Mouse (Mus musculus) C2C12 (cell line): ENCODE data around the gene Tmem132a. TPM values are rescaled to one million over a fixed set of nuclear protein-coding genes. Genes with fewer than 3 reads are reported as not detected.

ENCODE experiments used
- H3K27me3 ChIP-seq: one replicate; pipeline ENCODE4 v1.6.1; 2011; ENCODE audit not compliant: control insufficient read depth, insufficient read depth, insufficient read length
- H3K36me3 ChIP-seq: one replicate; pipeline ENCODE4 v1.6.1; 2011; ENCODE audit not compliant: control insufficient read depth, insufficient read depth
- H3K4me3 ChIP-seq: one replicate; pipeline ENCODE4 v1.5.1; 2011; ENCODE audit warnings: mild to moderate bottlenecking, control low read depth; ENCODE audit not compliant: poor library complexity, insufficient read depth, severe bottlenecking
- H3K79me2 ChIP-seq: one replicate; pipeline ENCODE4 v1.6.1; 2011; ENCODE audit not compliant: control insufficient read depth, insufficient read depth
- H3K79me3 ChIP-seq: one replicate; pipeline ENCODE4 v1.6.1; 2011; ENCODE audit warnings: low read depth, control low read depth
- H3ac ChIP-seq: one replicate; pipeline ENCODE3; 2011; ENCODE audit warnings: low read depth; ENCODE audit not compliant: control insufficient read depth, insufficient read length
- CEBPB ChIP-seq: IDR thresholded peaks from one replicate; pipeline ENCODE4 v1.6.1; 2011; ENCODE audit warnings: low read depth, mild to moderate bottlenecking, control low read depth, moderate library complexity
- CTCF ChIP-seq: IDR thresholded peaks from one replicate; pipeline ENCODE4 v1.5.1; 2011; ENCODE audit not compliant: control insufficient read depth, insufficient read depth, insufficient read length
- FOSL1 ChIP-seq: IDR thresholded peaks from one replicate; pipeline ENCODE4 v1.8.0; 2011; ENCODE audit warnings: mild to moderate bottlenecking, low read length; ENCODE audit not compliant: poor library complexity, insufficient read depth, severe bottlenecking
- MAX ChIP-seq: IDR thresholded peaks from one replicate; pipeline ENCODE4 v1.6.1; 2011; ENCODE audit warnings: mild to moderate bottlenecking, control low read depth
- MYOD1 ChIP-seq: IDR thresholded peaks from one replicate; pipeline ENCODE4 v1.6.1; 2011; ENCODE audit warnings: low read depth; ENCODE audit not compliant: control insufficient read depth, insufficient read length
- MYOG ChIP-seq: IDR thresholded peaks from one replicate; pipeline ENCODE4 v1.6.1; 2011; ENCODE audit not compliant: control insufficient read depth, insufficient read length; ENCODE audit errors: extremely low read depth
- USF1 ChIP-seq: IDR thresholded peaks from one replicate; pipeline ENCODE4 v1.6.1; 2011; ENCODE audit warnings: low read depth, mild to moderate bottlenecking, control low read depth, moderate library complexity
- polyA plus RNA-seq: library from polyadenylated mRNA; unstranded; fragments of >200 nt; fragmentation: generic; extraction: Trizol; gene quantifications from one replicate; pipeline ENCODE4 v1.2.1, GENCODE M21; 2012; ENCODE audit warnings: missing spikeins

Gene Tmem132a
- polyA plus RNA-seq, 1 experiment = 130 TPM

DNA sequence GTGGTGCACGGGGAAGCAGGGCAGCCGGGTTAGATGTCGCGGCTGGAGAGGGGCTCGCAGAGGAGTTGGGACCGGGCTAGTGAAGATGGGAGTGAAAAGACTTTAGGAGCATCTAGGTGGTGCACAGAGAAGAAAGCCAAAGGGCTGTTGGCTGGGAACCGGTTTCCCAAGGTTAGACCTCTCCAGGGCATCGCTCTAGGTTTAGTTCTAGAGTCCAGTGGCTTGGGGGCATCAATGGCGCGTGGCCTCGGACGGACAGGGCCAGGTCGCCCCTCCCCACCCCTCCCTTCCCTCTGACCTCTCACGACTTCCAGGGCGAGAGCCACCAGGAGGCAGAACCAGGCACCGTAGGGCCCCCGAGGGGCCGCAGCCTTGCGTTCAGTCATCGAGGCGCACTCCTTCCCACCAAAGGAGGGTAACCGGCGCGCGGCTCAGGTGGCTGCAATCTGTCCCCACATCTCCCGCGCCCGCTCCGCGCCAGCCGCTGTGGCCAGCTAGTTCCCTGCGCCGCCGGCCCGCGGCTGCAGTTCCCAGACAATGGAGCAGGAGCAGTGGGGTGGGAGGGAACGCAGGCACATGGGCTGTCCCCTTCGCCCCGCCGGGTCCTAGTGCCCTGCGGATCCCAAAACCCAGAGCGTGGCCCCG is 377 bp downstream of the Tmem132a start:
- peak; percentile 95 for TF ChIP-seq MAX
- TF ChIP-seq MYOG = no peak
- TF ChIP-seq USF1 = peak; percentile 66
- H3K27me3 ChIP-seq = no peaks in the 10 kb centered on the region
- H3K79me2 ChIP-seq = peaks cover 34% of the 10 kb centered on the region
- peaks cover 21% of the 10 kb centered on the region for H3K79me3 ChIP-seq
- peak overlapping the region; percentile 85 for H3ac ChIP-seq
- H3K36me3 ChIP-seq = peaks cover 64% of the 10 kb centered on the region
- peak overlapping the region; percentile 80 for H3K4me3 ChIP-seq

DNA sequence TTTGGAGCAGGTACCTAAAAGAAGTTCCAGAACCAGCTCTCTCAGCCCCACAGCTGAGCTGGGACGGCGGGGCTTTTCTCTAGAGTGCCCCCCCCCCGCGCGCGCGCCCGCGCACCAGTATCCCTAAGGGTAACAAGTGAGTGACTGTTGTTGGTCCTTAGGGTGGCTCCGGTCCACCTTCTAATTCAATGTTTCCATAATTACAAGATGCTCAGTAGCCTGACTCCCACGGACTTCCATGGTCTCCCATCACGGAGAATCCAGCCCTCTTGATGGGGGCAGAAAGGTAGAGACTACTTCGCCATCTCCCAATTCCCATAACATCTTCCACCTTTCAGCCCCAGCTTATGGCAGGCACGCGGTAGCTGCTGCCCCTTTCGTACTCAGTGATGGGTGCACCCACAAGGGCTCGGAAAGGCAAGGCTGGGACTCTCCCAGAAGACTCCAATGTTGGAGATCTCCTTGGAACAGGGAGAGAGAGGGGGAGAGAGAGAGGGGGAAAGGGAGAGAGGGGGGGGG is 1.1 kb downstream of the Tmem132a start:
- H3K4me3 ChIP-seq = peak overlapping the region; percentile 80
- H3K79me2 ChIP-seq = peaks cover 34% of the 10 kb centered on the region
- TF ChIP-seq CEBPB (no peak), MAX (no peak), MYOD1 (no peak), FOSL1 (no peak), CTCF (no peak), USF1 (no peak), MYOG (no peak)
- H3ac ChIP-seq = peak overlapping the region; percentile 94
- peaks cover 21% of the 10 kb centered on the region for H3K79me3 ChIP-seq
- H3K27me3 ChIP-seq = no peaks in the 10 kb centered on the region
- peaks cover 65% of the 10 kb centered on the region for H3K36me3 ChIP-seq

- Histone ChIP-seq H3ac (peak overlapping the region; percentile 94), H3K79me2 (peaks cover 34% of the 10 kb centered on the region), H3K4me3 (peak overlapping the region; percentile 80), H3K36me3 (peaks cover 65% of the 10 kb centered on the region), H3K79me3 (peaks cover 21% of the 10 kb centered on the region), H3K27me3 (no peaks in the 10 kb centered on the region)
- TF ChIP-seq MYOG = no peak
- TF ChIP-seq MYOD1 = no peak
- TF ChIP-seq MAX = no peak
- TF ChIP-seq CTCF = no peak
- TF ChIP-seq USF1 = no peak
- TF ChIP-seq FOSL1 = no peak
- no peak for TF ChIP-seq CEBPB
Observed at GRCm38 (mm10) chr19:10867946-10868622, 1.7 kb downstream of the Tmem132a start.

- Histone ChIP-seq H3K79me2 (peaks cover 34% of the 10 kb centered on the region), H3K36me3 (peaks cover 62% of the 10 kb centered on the region), H3K79me3 (peaks cover 21% of the 10 kb centered on the region), H3K27me3 (no peaks in the 10 kb centered on the region), H3ac (no peak overlapping the region), H3K4me3 (no peak overlapping the region)
- TF ChIP-seq CTCF = no peak
- TF ChIP-seq USF1 = no peak
- TF ChIP-seq FOSL1 = no peak
- no peak for TF ChIP-seq CEBPB
- no peak for TF ChIP-seq MAX
- no peak for TF ChIP-seq MYOG
- TF ChIP-seq MYOD1 = no peak
Observed at GRCm38 (mm10) chr19:10866351-10866750, 3.4 kb downstream of the Tmem132a start.

- Histone ChIP-seq H3ac (no peak overlapping the region), H3K27me3 (no peaks in the 10 kb centered on the region), H3K79me3 (peaks cover 1% of the 10 kb centered on the region), H3K79me2 (no peaks in the 10 kb centered on the region), H3K36me3 (peaks cover 67% of the 10 kb centered on the region), H3K4me3 (no peak overlapping the region)
- TF ChIP-seq CTCF = no peak
- TF ChIP-seq USF1 = no peak
- TF ChIP-seq FOSL1 = no peak
- no peak for TF ChIP-seq CEBPB
- TF ChIP-seq MYOG = no peak
- no peak for TF ChIP-seq MAX
- TF ChIP-seq MYOD1 = no peak
Observed at GRCm38 (mm10) chr19:10860072-10860497, 9.7 kb downstream of the Tmem132a start.
